Mouse (Mus musculus) stomach, embryonic 15.5 days (tissue): ENCODE measurements around the gene Ttc13. TPM values are rescaled to one million over a fixed set of nuclear protein-coding genes. Genes with fewer than 3 reads are reported as not detected.
A peak's percentile ranks its signal among the peaks of the same experiment; 100 is the strongest.

Experiments used
- ATAC-seq: fragments of 200-750 bp; cut with Nextera tagmentation; 2 replicates; pipeline ENCODE4 v1.8.0; 2017; ENCODE audit warnings: low read depth, moderate number of reproducible peaks, moderate TSS enrichment; ENCODE audit not compliant: insufficient read depth, low FRiP score
- H3K27ac ChIP-seq: fragments of 300-500 bp; sonication (generic); 2 replicates; pipeline ENCODE4 v1.5.1; 2015; ENCODE audit warnings: mild to moderate bottlenecking, inconsistent platforms
- H3K27me3 ChIP-seq: fragments of 300-500 bp; sonication (generic); replicated peaks from 2 replicates; pipeline ENCODE4 v1.6.1; 2015; ENCODE audit warnings: inconsistent platforms
- H3K36me3 ChIP-seq: fragments of 300-500 bp; sonication (generic); 2 replicates; pipeline ENCODE4 v1.6.1; 2015; ENCODE audit warnings: inconsistent platforms
- H3K4me1 ChIP-seq: fragments of 300-500 bp; sonication (generic); 2 replicates; pipeline ENCODE4 v1.6.1; 2015; ENCODE audit warnings: inconsistent platforms
- H3K4me2 ChIP-seq: fragments of 300-500 bp; sonication (generic); 2 replicates; pipeline ENCODE4 v1.6.1; 2015; ENCODE audit warnings: mild to moderate bottlenecking, inconsistent platforms
- H3K4me3 ChIP-seq: fragments of 300-500 bp; sonication (generic); replicated peaks from 2 replicates; pipeline ENCODE4 v1.5.1; 2015; ENCODE audit warnings: inconsistent platforms
- H3K9ac ChIP-seq: fragments of 300-500 bp; sonication (generic); 2 replicates; pipeline ENCODE4 v1.6.1; 2015; ENCODE audit warnings: inconsistent platforms
- H3K9me3 ChIP-seq: fragments of 300-500 bp; sonication (generic); 2 replicates; pipeline ENCODE4 v1.6.1; 2016; ENCODE audit warnings: inconsistent platforms
- WGBS: fragments of 180-500 bp; shearing (Covaris S2); methylation state at CpG from one replicate; pipeline ENCODE4 v1.1.7; 2015; 5-methylcytosine and 5-hydroxymethylcytosine counted together
- polyA plus RNA-seq: library from polyadenylated mRNA; unstranded; fragments of >200 nt; fragmentation: Nextera tagmentation; extraction: Ambion mirVana; gene quantifications from 2 replicates; pipeline ENCODE4 v1.2.1, GENCODE M21; 2015

The Ttc13 gene
- polyA plus RNA-seq = 45.9 and 49.4 TPM in 2 replicates

GRCm38 (mm10) chr8:124721862-124722515 lies at the start of gene Ttc13, which contains the start of gene Arv1:
Gene Ttc13, minus strand, starts transcription at chr8:124721983.
Gene Arv1, plus strand, starts transcription at chr8:124722139.
- Histone ChIP-seq H3K36me3 (peaks cover 7% of the 10 kb centered on the region; the same call in 1 of the 2 replicates), H3K4me2 (peak within 1 kb of the TSS; percentile 82), H3K9me3 (no peaks in the 10 kb centered on the region), H3K4me1 (peaks cover 19% of the 10 kb centered on the region), H3K27me3 (no peaks in the 10 kb centered on the region), H3K9ac (peak within 1 kb of the TSS; percentile 80), H3K27ac (peak within 1 kb of the TSS; percentile 59; the same call in 1 of the 2 replicates), H3K4me3 (peak within 1 kb of the TSS; percentile 96)
- WGBS = under 1% methylated on average over 59 of the region's 59 CpGs
- peak; percentile 100 for ATAC-seq

- ATAC-seq = no peak
- 66% methylated on average over 7 of the region's 7 CpGs for WGBS
Observed at GRCm38 (mm10) chr8:124763061-124763460, 41.3 kb upstream of the Ttc13 start.

GRCm38 (mm10) chr8:124758544-124758943 lies 36.8 kb upstream of the Ttc13 start:
- WGBS = 48% methylated on average over 3 of the region's 3 CpGs
- H3K9me3 ChIP-seq = no peaks in the 10 kb centered on the region
- ATAC-seq = no peak
- no peak overlapping the region for H3K4me2 ChIP-seq
- no peak overlapping the region for H3K27ac ChIP-seq
- H3K4me1 ChIP-seq = peaks cover 14% of the 10 kb centered on the region
- no peak overlapping the region for H3K4me3 ChIP-seq
- H3K27me3 ChIP-seq = no peaks in the 10 kb centered on the region
- H3K36me3 ChIP-seq = no peaks in the 10 kb centered on the region
- no peak overlapping the region for H3K9ac ChIP-seq

More at GRCm38 (mm10) chr8:124763061-124763460, 41.3 kb upstream of the Ttc13 start:
- H3K4me2 ChIP-seq = no peak overlapping the region
- no peaks in the 10 kb centered on the region for H3K4me1 ChIP-seq
- H3K27ac ChIP-seq = no peak overlapping the region
- no peaks in the 10 kb centered on the region for H3K27me3 ChIP-seq
- H3K4me3 ChIP-seq = no peak overlapping the region
- no peaks in the 10 kb centered on the region for H3K36me3 ChIP-seq
- H3K9me3 ChIP-seq = no peaks in the 10 kb centered on the region
- no peak overlapping the region for H3K9ac ChIP-seq

GRCm38 (mm10) chr8:124756601-124757000 lies 34.8 kb upstream of the Ttc13 start:
- no peak overlapping the region for H3K27ac ChIP-seq
- no peak for ATAC-seq
- H3K4me1 ChIP-seq = peaks cover 23% of the 10 kb centered on the region
- 0 out of 2 replicates have a peak, but pooled peaks cover 5% of the 10 kb centered on the region for H3K27me3 ChIP-seq
- H3K9ac ChIP-seq = no peak overlapping the region
- H3K4me3 ChIP-seq = no peak overlapping the region
- no peaks in the 10 kb centered on the region for H3K9me3 ChIP-seq
- no peaks in the 10 kb centered on the region for H3K36me3 ChIP-seq
- H3K4me2 ChIP-seq = no peak overlapping the region
- WGBS = 79% methylated on average over 5 of the region's 5 CpGs

GRCm38 (mm10) chr8:124756153-124756552 lies 34.4 kb upstream of the Ttc13 start:
- Histone ChIP-seq H3K4me2 (no peak overlapping the region), H3K4me3 (no peak overlapping the region), H3K27me3 (0 out of 2 replicates have a peak, but pooled peaks cover 9% of the 10 kb centered on the region), H3K9ac (no peak overlapping the region), H3K36me3 (no peaks in the 10 kb centered on the region), H3K27ac (no peak overlapping the region), H3K9me3 (no peaks in the 10 kb centered on the region), H3K4me1 (peaks cover 26% of the 10 kb centered on the region)
- ATAC-seq = no peak
- 74% methylated on average over 2 of the region's 2 CpGs for WGBS

- H3K27ac ChIP-seq = no peak overlapping the region
- H3K9ac ChIP-seq = no peak overlapping the region
- H3K4me1 ChIP-seq = peaks cover 32% of the 10 kb centered on the region
- no peak overlapping the region for H3K4me3 ChIP-seq
- H3K36me3 ChIP-seq = no peaks in the 10 kb centered on the region
- peaks cover 16% of the 10 kb centered on the region; the same call in 1 of the 2 replicates for H3K27me3 ChIP-seq
- no peaks in the 10 kb centered on the region for H3K9me3 ChIP-seq
- WGBS = 68% methylated on average over 8 of the region's 8 CpGs
- ATAC-seq = no peak
- H3K4me2 ChIP-seq = no peak overlapping the region
Observed at GRCm38 (mm10) chr8:124755481-124755880, 33.7 kb upstream of the Ttc13 start.

- WGBS = 35% methylated on average over 4 of the region's 4 CpGs
- Histone ChIP-seq H3K4me1 (peaks cover 32% of the 10 kb centered on the region), H3K9ac (no peak overlapping the region), H3K36me3 (no peaks in the 10 kb centered on the region), H3K4me3 (no peak overlapping the region), H3K27ac (no peak overlapping the region), H3K4me2 (peak overlapping the region; percentile 21; the same call in 1 of the 2 replicates), H3K27me3 (peaks cover 20% of the 10 kb centered on the region; the same call in 1 of the 2 replicates), H3K9me3 (no peaks in the 10 kb centered on the region)
- ATAC-seq = no peak
Observed at GRCm38 (mm10) chr8:124754792-124755190, 33.0 kb upstream of the Ttc13 start.

GRCm38 (mm10) chr8:124754101-124754791 lies 32.5 kb upstream of the Ttc13 start:
- Histone ChIP-seq H3K9me3 (no peaks in the 10 kb centered on the region), H3K36me3 (no peaks in the 10 kb centered on the region), H3K27me3 (peaks cover 20% of the 10 kb centered on the region; the same call in 1 of the 2 replicates), H3K4me1 (peaks cover 32% of the 10 kb centered on the region), H3K9ac (no peak overlapping the region), H3K4me3 (no peak overlapping the region), H3K4me2 (peak overlapping the region; percentile 21; the same call in 1 of the 2 replicates), H3K27ac (no peak overlapping the region)
- ATAC-seq = peak; percentile 29; the same call in 1 of the 2 replicates
- WGBS = 15% methylated on average over 11 of the region's 11 CpGs

- H3K27ac ChIP-seq = no peak overlapping the region
- 45% methylated on average over 21 of the region's 21 CpGs for WGBS
- H3K9me3 ChIP-seq = no peaks in the 10 kb centered on the region
- ATAC-seq = no peak
- H3K36me3 ChIP-seq = no peaks in the 10 kb centered on the region
- peaks cover 20% of the 10 kb centered on the region; the same call in 1 of the 2 replicates for H3K27me3 ChIP-seq
- H3K4me2 ChIP-seq = peak overlapping the region; percentile 97
- no peak overlapping the region for H3K4me3 ChIP-seq
- no peak overlapping the region for H3K9ac ChIP-seq
- peaks cover 32% of the 10 kb centered on the region for H3K4me1 ChIP-seq
Observed at GRCm38 (mm10) chr8:124752325-124752862, 30.6 kb upstream of the Ttc13 start.

- peak; percentile 73 for ATAC-seq
- peak within 1 kb of the TSS; percentile 34 for H3K9ac ChIP-seq
- H3K4me1 ChIP-seq = peaks cover 32% of the 10 kb centered on the region
- H3K9me3 ChIP-seq = no peaks in the 10 kb centered on the region
- H3K4me2 ChIP-seq = peak within 1 kb of the TSS; percentile 97
- H3K4me3 ChIP-seq = peak within 1 kb of the TSS; percentile 62
- H3K36me3 ChIP-seq = no peaks in the 10 kb centered on the region
- H3K27ac ChIP-seq = no peak within 1 kb of the TSS
- WGBS = under 1% methylated on average over 41 of the region's 41 CpGs
- peaks cover 20% of the 10 kb centered on the region; the same call in 1 of the 2 replicates for H3K27me3 ChIP-seq
Observed at GRCm38 (mm10) chr8:124751709-124752173, 30.0 kb upstream of the Ttc13 start, which contains the start of gene Fam89a. Gene Fam89a, minus strand, starts transcription at chr8:124751832.

GRCm38 (mm10) chr8:124751191-124751590 lies 29.4 kb upstream of the Ttc13 start:
- no peak for ATAC-seq

More at GRCm38 (mm10) chr8:124751191-124751590, 29.4 kb upstream of the Ttc13 start:
- Histone ChIP-seq H3K4me1 (peaks cover 32% of the 10 kb centered on the region), H3K27ac (no peak overlapping the region), H3K4me2 (peak overlapping the region; percentile 97), H3K9ac (peak overlapping the region; percentile 34), H3K4me3 (peak overlapping the region; percentile 62), H3K27me3 (peaks cover 20% of the 10 kb centered on the region; the same call in 1 of the 2 replicates), H3K9me3 (no peaks in the 10 kb centered on the region), H3K36me3 (no peaks in the 10 kb centered on the region)
- under 1% methylated on average over 31 of the region's 31 CpGs for WGBS
